Mouse (Mus musculus) C2C12 (cell line): ENCODE data around the gene Aip.

ENCODE experiments used
- CTCF ChIP-seq: IDR thresholded peaks from one replicate; pipeline ENCODE4 v1.5.1; 2011; ENCODE audit not compliant: control insufficient read depth, insufficient read depth, insufficient read length
- MYOD1 ChIP-seq: IDR thresholded peaks from one replicate; pipeline ENCODE4 v1.6.1; 2011; ENCODE audit warnings: low read depth; ENCODE audit not compliant: control insufficient read depth, insufficient read length
- MYOG ChIP-seq: IDR thresholded peaks from one replicate; pipeline ENCODE4 v1.6.1; 2011; ENCODE audit not compliant: control insufficient read depth, insufficient read length; ENCODE audit errors: extremely low read depth

GRCm38 (mm10) chr19:4121097-4121805 is 4.4 kb downstream of the Aip start:
- TF ChIP-seq CTCF = no peak
- TF ChIP-seq MYOD1 = no peak
- TF ChIP-seq MYOG = no peak
